Mouse (Mus musculus) ZHBTc4 (cell line): ENCODE results near the gene Ggn.
"Not testable (repeated sequence)": the region's sequence is repeated elsewhere in the genome, so short reads cannot be mapped to it uniquely, and the experiment has no call there.

Experiments
- DNase-seq: peaks from one replicate; pipeline ENCODE4 v3.0.0-alpha.2; 2011; ENCODE audit warnings: low read depth, low spot score

Gene Ggn

GRCm38 (mm10) chr7:29170066-29170754 lies at the start of gene Ggn, which contains the start of gene Spred3:
Ggn (plus strand) TSS chr7:29170210.
Spred3 (minus strand) TSS chr7:29170411.
- peak; percentile 88 for DNase-seq

GRCm38 (mm10) chr7:29122821-29123220 lies 47.2 kb upstream of the Ggn start:
- peak; percentile 44 for DNase-seq

- DNase-seq = no peak
These were observed 46.3 kb upstream of the Ggn start for GRCm38 (mm10) chr7:29123531-29124358.

GRCm38 (mm10) chr7:29124970-29125369 lies 45.0 kb upstream of the Ggn start, which contains the start of gene Ryr1:
Ryr1 (minus strand) TSS chr7:29125179.
- peak; percentile 95 for DNase-seq

- peak; percentile 86 for DNase-seq
These were observed 43.7 kb upstream of the Ggn start for GRCm38 (mm10) chr7:29126173-29126915.

GRCm38 (mm10) chr7:29128725-29129124 lies 41.3 kb upstream of the Ggn start:
- peak; percentile 57 for DNase-seq

GRCm38 (mm10) chr7:29134230-29134629 lies 35.8 kb upstream of the Ggn start:
- no peak for DNase-seq

GRCm38 (mm10) chr7:29134693-29135386 lies 35.2 kb upstream of the Ggn start, which contains the start of gene Rasgrp4:
Rasgrp4 (plus strand) TSS chr7:29134851.
- DNase-seq = peak; percentile 41

GRCm38 (mm10) chr7:29137429-29137828 lies 32.6 kb upstream of the Ggn start:
- DNase-seq = peak; percentile 95

GRCm38 (mm10) chr7:29139237-29139636 lies 30.8 kb upstream of the Ggn start:
- DNase-seq = not testable (repeated sequence)

- no peak for DNase-seq
These were observed 28.6 kb upstream of the Ggn start for GRCm38 (mm10) chr7:29141416-29141815.

- DNase-seq = no peak
These were observed 26.0 kb upstream of the Ggn start for GRCm38 (mm10) chr7:29144006-29144405.

GRCm38 (mm10) chr7:29146625-29147367 lies 23.2 kb upstream of the Ggn start:
- no peak for DNase-seq

GRCm38 (mm10) chr7:29148771-29149170 lies 21.2 kb upstream of the Ggn start:
- DNase-seq = no peak

- DNase-seq = no peak
These were observed 18.5 kb upstream of the Ggn start for GRCm38 (mm10) chr7:29151486-29151885.

GRCm38 (mm10) chr7:29154018-29154720 lies 15.8 kb upstream of the Ggn start:
- DNase-seq = peak; percentile 85

GRCm38 (mm10) chr7:29155196-29155837 lies 14.7 kb upstream of the Ggn start:
- DNase-seq = peak; percentile 96

- peak; percentile 94 for DNase-seq
These were observed 13.9 kb upstream of the Ggn start, which contains the start of gene Fam98c for GRCm38 (mm10) chr7:29155838-29156782. Fam98c (minus strand) TSS chr7:29156234.
